Mouse (Mus musculus) kidney, adult 2 months (tissue): ENCODE measurements at regions not wholly inside any gene's neighbourhood (a gene's known extent, or its start where the extent isn't known, plus 50 kb on each side); places are given as distances from the start of the nearest gene placed in this dataset.

Experiments
- DNase-seq: peaks from one replicate; pipeline ENCODE4 v3.0.0; 2021
- H3K27ac ChIP-seq: fragments of 200-500 bp; 2 replicates; pipeline ENCODE4 v1.5.1; 2012; ENCODE audit warnings: low read depth, low read length, control low read depth, inconsistent platforms; ENCODE audit not compliant: insufficient read depth
- H3K27me3 ChIP-seq: fragments of 200-500 bp; replicated peaks from 2 replicates; pipeline ENCODE4 v1.6.1; 2012; ENCODE audit warnings: mild to moderate bottlenecking, moderate library complexity, low read length, inconsistent platforms; ENCODE audit not compliant: control insufficient read depth, insufficient read depth
- H3K36me3 ChIP-seq: fragments of 200-500 bp; 2 replicates; pipeline ENCODE4 v1.6.1; 2012; ENCODE audit warnings: mild to moderate bottlenecking, moderate library complexity, low read length, inconsistent platforms; ENCODE audit not compliant: control insufficient read depth, insufficient read depth
- H3K4me1 ChIP-seq: fragments of 200-500 bp; 2 replicates; pipeline ENCODE4 v1.6.1; 2011; ENCODE audit warnings: low read length; ENCODE audit not compliant: control insufficient read depth, insufficient read depth
- H3K4me3 ChIP-seq: fragments of 200-500 bp; 2 replicates; pipeline ENCODE4 v1.5.1; 2011; ENCODE audit warnings: mild to moderate bottlenecking, low read depth, low read length, control low read depth; ENCODE audit not compliant: insufficient read depth
- CTCF ChIP-seq: fragments of 200-500 bp; conservative IDR thresholded peaks from 2 replicates; pipeline ENCODE4 v1.5.1; 2011; ENCODE audit warnings: low read depth, mild to moderate bottlenecking, control low read depth, low read length, moderate library complexity, mixed read lengths; ENCODE audit not compliant: insufficient read depth, insufficient read length
- POLR2A ChIP-seq: fragments of 200-500 bp; IDR thresholded peaks from one replicate; pipeline ENCODE4 v1.6.1; 2011; ENCODE audit warnings: low read depth, low read length, control low read depth
- WGBS: fragments of 180-500 bp; shearing (Covaris S2); methylation state at CpG from one replicate; pipeline ENCODE4 v1.1.7; 2018; 5-methylcytosine and 5-hydroxymethylcytosine counted together

- Histone ChIP-seq H3K27ac (no peak overlapping the region), H3K4me3 (no peak overlapping the region), H3K4me1 (no peaks in the 10 kb centered on the region), H3K36me3 (no peaks in the 10 kb centered on the region), H3K27me3 (no peaks in the 10 kb centered on the region)
- DNase-seq: no peak
- no peak for TF ChIP-seq POLR2A
- no peak for TF ChIP-seq CTCF
- 82% methylated on average over 7 of the region's 7 CpGs for WGBS
These were observed 670.7 kb downstream of the Poteg start for GRCm38 (mm10) chr8:28117997-28118778.

- TF ChIP-seq CTCF (no peak), POLR2A (no peak)
- H3K4me3 ChIP-seq: no peak overlapping the region
- H3K27me3 ChIP-seq: no peaks in the 10 kb centered on the region
- H3K4me1 ChIP-seq: no peaks in the 10 kb centered on the region
- no peaks in the 10 kb centered on the region for H3K36me3 ChIP-seq
- DNase-seq: no peak
- 51% methylated on average over 3 of the region's 3 CpGs for WGBS
- H3K27ac ChIP-seq: no peak overlapping the region
These were observed 677.6 kb downstream of the Poteg start for GRCm38 (mm10) chr8:28125021-28125420.

- Histone ChIP-seq H3K4me1 (no peaks in the 10 kb centered on the region), H3K36me3 (no peaks in the 10 kb centered on the region), H3K27ac (no peak overlapping the region), H3K27me3 (no peaks in the 10 kb centered on the region; the same call in 1 of the 2 replicates), H3K4me3 (no peak overlapping the region)
- WGBS: 68% methylated on average over 3 of the region's 3 CpGs
- TF ChIP-seq CTCF: no peak
- TF ChIP-seq POLR2A: no peak
- DNase-seq: no peak
These were observed 694.4 kb downstream of the Poteg start for GRCm38 (mm10) chr8:28141916-28142315.

- TF ChIP-seq CTCF (peak; percentile 33), POLR2A (no peak)
- Histone ChIP-seq H3K27ac (no peak overlapping the region), H3K36me3 (no peaks in the 10 kb centered on the region), H3K27me3 (no peaks in the 10 kb centered on the region), H3K4me1 (no peaks in the 10 kb centered on the region), H3K4me3 (no peak overlapping the region)
- 70% methylated on average over 14 of the region's 14 CpGs for WGBS
- peak; percentile 22 for DNase-seq
These were observed 701.4 kb downstream of the Poteg start for GRCm38 (mm10) chr8:28148599-28149452.

GRCm38 (mm10) chr8:28149453-28149767 is 701.9 kb downstream of the Poteg start:
- TF ChIP-seq POLR2A (no peak), CTCF (no peak)
- no peak overlapping the region for H3K4me3 ChIP-seq
- DNase-seq: no peak
- H3K36me3 ChIP-seq: no peaks in the 10 kb centered on the region
- WGBS: 79% methylated on average over 3 of the region's 3 CpGs
- no peaks in the 10 kb centered on the region for H3K4me1 ChIP-seq
- no peak overlapping the region for H3K27ac ChIP-seq
- no peaks in the 10 kb centered on the region for H3K27me3 ChIP-seq

- H3K4me3 ChIP-seq: no peak overlapping the region
- no peaks in the 10 kb centered on the region for H3K4me1 ChIP-seq
- H3K36me3 ChIP-seq: no peaks in the 10 kb centered on the region
- no peaks in the 10 kb centered on the region for H3K27me3 ChIP-seq
- WGBS: 80% methylated on average over 4 of the region's 4 CpGs
- no peak for DNase-seq
- no peak for TF ChIP-seq CTCF
- TF ChIP-seq POLR2A: no peak
- H3K27ac ChIP-seq: no peak overlapping the region
These were observed 713.2 kb downstream of the Poteg start for GRCm38 (mm10) chr8:28160651-28161050.

GRCm38 (mm10) chr8:28168036-28168435 is 720.6 kb downstream of the Poteg start:
- no peak for TF ChIP-seq CTCF
- TF ChIP-seq POLR2A: no peak
- no peak for DNase-seq
- no peaks in the 10 kb centered on the region for H3K27me3 ChIP-seq
- H3K4me1 ChIP-seq: no peaks in the 10 kb centered on the region
- H3K36me3 ChIP-seq: no peaks in the 10 kb centered on the region
- no peak overlapping the region for H3K27ac ChIP-seq
- H3K4me3 ChIP-seq: no peak overlapping the region
- WGBS: 12% methylated on average over 1 of the region's 1 CpGs
